Mouse (Mus musculus): ENCODE measurements around the gene Rbm8a. TPM values are rescaled to one million over a fixed set of nuclear protein-coding genes. Genes with fewer than 3 reads are reported as not detected.
"Not testable (repeated sequence)": the region's sequence is repeated elsewhere in the genome, so short reads cannot be mapped to it uniquely, and the experiment has no call there.

The Rbm8a gene
- total RNA-seq, 2 experiments from 2014 or later: 23.3 to 29.2 TPM

DNA sequence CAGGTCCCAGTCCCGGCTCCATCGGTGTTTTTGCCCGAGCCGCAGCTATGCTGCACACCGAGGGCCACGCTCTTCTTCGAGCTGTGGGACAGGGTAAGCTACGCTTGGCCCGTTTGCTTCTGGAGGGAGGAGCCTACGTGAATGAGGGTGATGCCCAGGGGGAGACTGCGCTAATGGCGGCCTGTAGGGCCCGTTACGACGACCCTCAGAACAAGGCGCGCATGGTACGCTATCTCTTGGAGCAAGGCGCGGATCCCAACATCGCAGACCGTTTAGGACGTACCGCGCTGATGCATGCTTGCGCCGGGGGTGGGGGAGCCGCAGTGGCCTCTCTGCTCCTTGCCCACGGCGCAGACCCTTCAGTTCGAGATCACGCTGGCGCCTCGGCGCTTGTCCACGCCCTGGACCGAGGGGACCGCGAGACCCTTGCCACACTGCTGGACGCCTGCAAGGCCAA, 32.3 kb upstream of the Rbm8a start:
- no peak for DNase-seq
- TF ChIP-seq CTCF (IDR thresholded peaks at IDR 0.05): no peak
- H3K27ac ChIP-seq: peak overlapping the region; percentile 84

DNA sequence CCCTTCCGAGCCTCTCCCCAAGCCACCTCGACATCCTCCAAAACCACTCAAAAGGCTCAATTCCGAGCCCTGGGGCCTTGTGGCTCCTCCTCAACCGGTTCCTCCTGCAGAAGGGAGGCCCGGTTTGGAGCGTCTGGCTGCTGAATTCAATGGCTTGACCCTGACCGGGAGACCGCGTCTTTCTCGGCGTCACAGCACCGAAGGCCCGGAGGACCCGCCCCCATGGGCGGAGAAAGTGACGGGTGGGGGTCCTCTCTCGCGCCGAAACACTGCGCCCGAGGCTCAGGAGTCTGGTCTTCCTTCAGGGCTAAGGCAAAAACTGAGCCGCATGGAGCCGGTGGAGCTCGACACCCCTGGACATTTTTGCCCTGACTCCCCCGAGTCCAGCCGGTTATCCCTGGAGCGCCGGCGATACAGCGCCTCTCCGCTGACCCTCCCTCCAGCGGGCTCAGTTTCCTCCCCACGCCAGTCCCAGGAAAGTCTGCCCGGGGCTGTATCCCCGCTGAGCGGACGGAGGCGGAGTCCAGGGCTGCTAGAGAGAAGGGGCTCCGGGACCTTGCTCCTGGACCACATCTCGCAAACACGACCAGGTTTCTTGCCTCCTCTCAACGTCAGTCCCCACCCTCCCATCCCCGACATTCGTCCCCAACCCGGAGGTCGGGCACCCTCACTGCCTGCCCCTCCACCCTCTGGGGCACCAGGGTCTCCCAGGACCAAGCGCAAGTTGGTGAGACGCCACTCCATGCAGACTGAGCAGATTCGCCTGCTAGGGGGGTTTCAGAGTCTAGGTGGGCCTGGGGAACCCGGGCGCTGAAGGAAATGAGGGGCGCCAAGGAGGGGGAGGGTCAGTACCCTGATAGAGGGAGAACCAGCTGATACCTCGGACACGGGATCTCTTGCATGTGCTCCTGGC, 31.3 kb upstream of the Rbm8a start:
- DNase-seq: peak; percentile 85
- H3K4me3 ChIP-seq: peak overlapping the region; percentile 75
- H3K27ac ChIP-seq: peak overlapping the region; percentile 84
- intact Hi-C loops (cut with DNase I): loop anchor here (5.0 kb wide), 1 partner anchor 51 kb away; no protein-coding TSS in a partner anchor
- no peak for TF ChIP-seq CTCF (IDR thresholded peaks at IDR 0.05)

More for the DNA sequence above, 32.3 kb upstream of the Rbm8a start:
- H3K4me3 ChIP-seq: peak overlapping the region; percentile 75
- intact Hi-C loops (cut with DNase I): loop anchor here (5.0 kb wide), 1 partner anchor 50 kb away; no protein-coding TSS in a partner anchor

DNA sequence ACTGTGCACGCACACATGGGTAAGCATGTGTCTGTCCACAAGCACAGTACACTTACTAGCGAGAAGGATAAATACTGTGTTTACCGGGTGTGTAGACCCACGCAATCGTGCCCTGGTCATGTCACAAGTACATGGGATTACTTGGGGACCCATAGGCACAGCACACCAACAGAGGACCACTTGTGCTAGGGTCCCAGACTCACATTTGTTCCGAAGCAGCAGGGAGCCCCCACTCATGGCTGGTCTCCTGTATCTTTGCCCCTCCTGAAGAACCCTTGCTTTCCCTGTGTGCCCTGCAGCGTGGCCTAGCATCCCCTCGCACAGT, 30.7 kb upstream of the Rbm8a start:
- Histone ChIP-seq H3K27ac (no peak overlapping the region), H3K4me3 (no peak overlapping the region)
- TF ChIP-seq CTCF (IDR thresholded peaks at IDR 0.05): no peak
- intact Hi-C loops (cut with DNase I): loop anchor here (5.0 kb wide), 1 partner anchor 52 kb away; no protein-coding TSS in a partner anchor
- no peak for DNase-seq

DNA sequence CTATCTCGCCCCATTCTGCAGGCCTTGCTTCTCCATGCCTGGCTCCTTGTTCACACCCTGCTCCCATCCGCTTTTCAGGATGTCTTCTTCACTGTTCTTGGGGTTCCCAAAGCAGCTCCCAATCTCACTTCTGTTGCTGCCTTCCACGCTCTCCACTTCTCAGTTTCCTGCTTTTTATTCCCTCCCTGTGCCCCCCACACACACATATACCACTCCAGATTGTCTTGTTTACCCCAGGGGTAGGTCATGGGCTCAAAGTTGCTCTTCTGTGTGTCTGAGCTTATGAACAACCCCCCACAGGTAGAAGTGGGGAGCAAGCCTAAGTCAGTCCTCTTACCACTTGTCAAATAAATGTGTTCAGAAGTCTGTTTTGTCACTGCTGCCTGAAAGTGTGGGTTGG, 30.3 kb upstream of the Rbm8a start:
- TF ChIP-seq CTCF (IDR thresholded peaks at IDR 0.05): no peak
- H3K27ac ChIP-seq: no peak overlapping the region

DNA sequence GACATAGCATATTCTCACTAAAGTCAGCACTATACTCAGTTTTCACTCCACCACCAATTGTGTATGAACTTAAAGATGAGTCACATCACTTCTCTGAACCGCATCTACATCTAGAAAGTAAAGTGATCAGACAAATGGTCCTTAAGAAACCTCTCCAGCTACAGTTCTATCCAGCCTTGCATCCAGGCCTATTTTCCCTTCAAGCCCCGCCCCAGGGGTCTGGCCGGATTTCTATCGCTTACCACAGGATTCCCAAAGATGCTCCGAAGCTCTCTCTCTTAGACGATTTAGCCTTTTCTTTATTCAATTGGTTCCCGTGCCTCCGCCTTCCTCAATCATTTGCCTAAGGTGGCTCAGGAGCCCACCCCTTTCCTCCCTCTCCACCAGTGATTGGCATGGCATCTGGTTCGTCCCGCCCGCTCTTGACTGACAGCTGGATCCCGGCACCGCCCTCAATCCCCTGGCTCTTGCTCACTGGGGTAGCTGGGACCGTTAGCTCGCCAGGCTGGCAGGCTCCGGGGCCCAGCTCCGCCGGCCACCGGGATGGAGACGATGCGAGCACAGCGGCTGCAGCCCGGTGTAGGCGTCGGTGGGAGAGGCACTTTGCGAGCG, 29.0 kb upstream of the Rbm8a start, which contains the start of gene Lix1l:
TSS of gene Lix1l (plus strand) at position 511 of the 612 bp plus-strand sequence.
- intact Hi-C loops (cut with DNase I): loop anchor here (2.0 kb wide), 1 partner anchor 28 kb away; the partner anchor contains the start of gene Rbm8a
- no peak for TF ChIP-seq CTCF (IDR thresholded peaks at IDR 0.05)
- Histone ChIP-seq H3K27ac (peak within 1 kb of the TSS; percentile 89), H3K4me3 (peak within 1 kb of the TSS; percentile 90)
- peak; percentile 96 for DNase-seq

More for the DNA sequence above, 30.3 kb upstream of the Rbm8a start:
- H3K4me3 ChIP-seq: no peak overlapping the region
- intact Hi-C loops (cut with DNase I): loop anchor here (5.0 kb wide), 1 partner anchor 52 kb away; no protein-coding TSS in a partner anchor
- no peak for DNase-seq

DNA sequence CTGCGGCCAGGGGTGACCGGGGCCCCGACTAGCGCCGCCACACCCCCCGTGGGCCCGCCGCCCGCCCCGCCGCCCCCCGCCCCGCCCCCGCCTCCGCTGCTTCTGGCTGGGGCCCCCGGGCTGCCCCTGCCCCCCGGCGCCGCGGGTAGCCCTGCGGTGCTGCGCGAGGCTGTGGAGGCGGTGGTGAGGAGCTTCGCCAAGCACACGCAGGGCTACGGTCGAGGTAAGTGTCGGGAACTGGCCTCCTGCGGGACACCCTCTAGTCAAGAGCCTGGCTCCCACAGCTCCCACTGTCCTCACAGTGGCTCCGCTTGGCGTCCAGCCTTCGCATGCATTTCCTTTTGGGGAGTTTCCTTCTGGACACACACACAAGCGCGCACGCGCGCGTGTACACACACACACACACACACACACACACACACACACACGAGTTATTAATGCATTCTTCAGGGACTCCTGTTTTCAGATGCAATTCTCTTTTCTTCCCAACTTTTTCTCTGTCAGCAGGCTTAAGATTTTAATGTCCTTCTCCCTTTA, 28.4 kb upstream of the Rbm8a start:
- TF ChIP-seq CTCF (IDR thresholded peaks at IDR 0.05): no peak
- intact Hi-C loops (cut with DNase I): loop anchor here (2.0 kb wide), 1 partner anchor 27 kb away; the partner anchor contains the start of gene Rbm8a
- Histone ChIP-seq H3K27ac (peak overlapping the region; percentile 89), H3K4me3 (peak overlapping the region; percentile 90)
- DNase-seq: peak; percentile 82

DNA sequence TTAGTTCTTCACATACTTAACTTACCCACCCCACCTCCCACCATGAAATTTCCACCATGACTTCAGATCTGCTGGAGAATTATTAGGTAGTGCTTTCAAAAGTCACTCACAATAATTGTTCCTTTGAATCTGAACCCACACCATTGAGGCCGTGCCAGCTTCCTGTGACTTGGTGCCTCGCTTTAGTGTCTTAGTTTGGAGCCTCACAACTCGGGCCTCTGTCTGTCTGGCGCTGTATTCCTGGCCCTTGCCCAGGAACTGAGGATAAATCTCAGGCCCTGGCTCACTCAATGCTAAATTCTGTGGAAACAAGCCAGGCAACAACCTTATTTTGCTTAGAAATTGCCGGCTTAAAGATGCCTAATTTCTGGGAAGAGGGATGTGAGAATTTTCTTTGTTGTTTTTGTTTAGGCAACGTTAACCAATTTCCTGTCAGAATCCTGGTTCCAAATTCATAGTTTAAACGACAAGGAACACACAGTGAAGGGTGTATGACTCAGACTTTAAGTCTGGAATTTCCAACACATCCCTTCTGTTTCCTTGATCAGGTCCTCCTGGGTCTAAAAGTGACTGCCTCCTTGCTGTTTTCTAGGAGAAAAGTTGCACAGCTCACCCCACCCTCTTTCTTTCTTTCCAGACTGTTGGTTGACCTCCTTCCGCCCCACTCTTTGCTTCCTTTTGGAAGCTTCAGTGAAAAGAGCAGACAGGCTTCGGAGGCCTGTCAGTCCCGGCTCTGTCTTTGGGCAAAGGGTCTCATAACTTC, 27.6 kb upstream of the Rbm8a start:
- H3K27ac ChIP-seq: peak overlapping the region; percentile 89
- H3K4me3 ChIP-seq: peak overlapping the region; percentile 90
- intact Hi-C loops (cut with DNase I): loop anchor here (2.0 kb wide), 1 partner anchor 27 kb away; the partner anchor contains the start of gene Rbm8a
- no peak for TF ChIP-seq CTCF (IDR thresholded peaks at IDR 0.05)
- DNase-seq: peak; percentile 46

DNA sequence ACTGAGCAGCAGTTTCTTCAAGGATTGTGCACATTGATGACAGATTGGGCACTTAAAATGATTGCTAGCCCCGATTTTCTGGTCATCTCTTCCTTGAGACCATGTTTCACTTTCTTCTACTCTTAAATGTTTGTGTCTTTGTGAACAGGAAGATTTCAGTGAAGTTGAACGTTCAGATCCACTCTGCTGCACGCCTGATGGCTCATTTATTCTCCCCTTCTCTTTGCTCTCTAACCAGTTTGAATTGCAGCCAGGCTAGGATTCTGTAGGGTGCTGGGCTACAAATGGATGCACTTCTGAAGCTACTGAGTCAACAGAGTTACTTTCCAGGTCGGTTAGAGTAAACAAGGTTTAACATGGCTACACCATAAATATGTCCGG, 27.0 kb upstream of the Rbm8a start:
- peak overlapping the region; percentile 89 for H3K27ac ChIP-seq
- no peak for TF ChIP-seq CTCF (IDR thresholded peaks at IDR 0.05)
- no peak for DNase-seq
- peak overlapping the region; percentile 90 for H3K4me3 ChIP-seq
- intact Hi-C loops (cut with DNase I): no loop called here

DNA sequence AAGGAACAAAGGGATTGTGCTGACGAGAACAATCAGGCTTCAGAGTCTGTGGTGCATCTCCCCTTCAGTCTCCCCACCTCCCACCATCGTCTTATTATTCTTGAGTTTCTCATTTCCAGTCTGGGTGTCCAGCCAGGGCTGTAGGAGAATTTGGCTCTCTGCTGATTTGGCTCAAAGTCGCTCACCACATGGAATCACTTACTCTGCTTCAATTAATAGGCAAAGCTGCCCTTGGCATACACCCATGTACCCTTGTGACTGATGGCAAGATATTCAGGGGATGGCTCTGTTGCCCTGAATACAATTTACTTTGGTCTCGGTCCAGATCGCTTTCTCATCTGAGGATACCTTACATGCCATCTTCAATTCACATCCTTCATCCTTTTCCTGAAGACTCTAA, 26.4 kb upstream of the Rbm8a start:
- TF ChIP-seq CTCF (IDR thresholded peaks at IDR 0.05): no peak
- intact Hi-C loops (cut with DNase I): no loop called here
- Histone ChIP-seq H3K27ac (peak overlapping the region; percentile 89), H3K4me3 (peak overlapping the region; percentile 90)
- no peak for DNase-seq

DNA sequence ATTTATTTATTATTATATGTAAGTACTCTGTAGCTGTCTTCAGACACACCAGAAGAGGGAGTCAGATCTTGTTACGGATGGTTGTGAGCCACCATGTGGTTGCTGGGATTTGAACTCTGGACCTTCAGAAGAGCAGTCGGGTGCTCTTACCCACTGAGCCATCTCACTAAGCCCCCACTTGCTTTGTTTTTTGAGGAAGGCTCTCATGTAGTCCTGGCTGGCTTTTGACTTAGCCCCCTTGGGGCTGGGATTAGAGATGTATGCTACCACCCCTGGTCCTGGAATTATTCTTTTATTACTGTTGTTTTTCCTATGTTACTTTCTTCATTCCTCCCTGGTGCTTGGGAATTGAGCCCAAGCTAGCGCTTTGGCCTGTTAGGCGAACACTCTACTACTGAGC, 23.7 kb upstream of the Rbm8a start:
- DNase-seq; intact Hi-C loops (cut with DNase I); H3K4me3 ChIP-seq; H3K27ac ChIP-seq: not testable (repeated sequence)

DNA sequence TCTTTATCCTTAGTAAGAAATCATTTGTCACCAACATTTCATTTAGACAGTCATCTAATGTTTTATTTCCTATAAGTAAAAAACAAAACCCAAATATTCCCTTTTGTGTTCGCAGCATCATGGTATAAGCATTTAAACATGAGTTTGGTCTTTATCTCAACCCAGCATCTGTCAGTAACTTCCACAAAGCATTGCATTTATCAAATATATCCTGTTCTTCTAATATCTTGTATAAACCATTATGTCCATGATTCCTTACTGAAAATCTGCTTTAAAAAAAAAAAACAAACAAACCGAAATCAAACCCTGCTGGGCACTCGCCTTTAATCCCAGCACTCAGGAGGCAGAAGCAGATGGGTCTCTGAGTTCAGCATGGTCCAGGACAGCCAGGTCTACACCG, 23.1 kb upstream of the Rbm8a start:
- Histone ChIP-seq H3K27ac (no peak overlapping the region), H3K4me3 (no peak overlapping the region)
- no peak for TF ChIP-seq CTCF (IDR thresholded peaks at IDR 0.05)
- no peak for DNase-seq
- intact Hi-C loops (cut with DNase I): no loop called here

DNA sequence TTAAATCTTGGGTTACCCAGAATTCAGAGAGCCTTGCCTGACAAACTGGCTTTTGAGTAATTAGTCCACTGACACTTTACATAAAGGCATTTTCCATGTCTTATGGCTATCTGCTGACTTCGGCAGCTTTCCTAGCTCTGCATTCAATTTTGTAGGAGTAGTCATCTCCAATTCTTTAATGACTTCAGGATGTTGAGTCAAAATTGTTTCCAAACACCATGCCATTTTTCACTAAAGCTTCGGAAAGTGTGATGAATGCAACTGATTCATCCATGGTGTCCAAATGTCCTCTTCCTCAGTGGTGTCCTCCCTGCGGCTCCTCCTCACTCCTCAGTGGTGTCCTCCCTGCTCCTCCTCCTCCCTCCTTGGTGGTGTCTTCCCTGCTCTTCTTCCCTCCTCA, 11.8 kb upstream of the Rbm8a start:
- Histone ChIP-seq H3K27ac (no peak overlapping the region), H3K4me3 (no peak overlapping the region)
- DNase-seq: no peak
- intact Hi-C loops (cut with DNase I): no loop called here
- no peak for TF ChIP-seq CTCF (IDR thresholded peaks at IDR 0.05)
